Comparison of ENCODE assay signal across 8 mouse cellular contexts in genomic region chr4:117202046-117202991, GRCm38 (mm10). TPM values are rescaled to one million over a fixed set of nuclear protein-coding genes. Genes with fewer than 3 reads are reported as not detected.
DNase-seq lines count a peak whose midpoint lies in the region; ATAC-seq and TF ChIP-seq lines count a peak whose summit lies in the region.

No protein-coding gene starts in this region.

- H3K27ac ChIP-seq in MEL (ENCODE audit: control insufficient read depth, low read depth, low read length) = peak overlapping the region; percentile 80
- H3K27ac ChIP-seq in embryonic facial prominence, embryonic 10.5 days (replicated peaks) = peak overlapping the region; percentile 94
- peak overlapping the region; percentile 42; the same call in 1 of the 2 replicates for H3K27ac ChIP-seq in stomach, postnatal 0 days (replicated peaks)

- H3K4me3 ChIP-seq in MEL (ENCODE audit: control insufficient read depth in 1 of 2, insufficient read depth in 1 of 2, low read depth in 2 of 2, low read length in 2 of 2) = peak overlapping the region in 1 of 2 experiments; percentile 26; a peak in 1 of 4 replicates
- peak overlapping the region; percentile 52 for H3K4me3 ChIP-seq in embryonic facial prominence, embryonic 10.5 days
- H3K4me3 ChIP-seq in stomach, postnatal 0 days (ENCODE audit: low read depth, low read length) = peak overlapping the region; percentile 15

- no peaks in the 10 kb centered on the region for H3K9me3 ChIP-seq in MEL (replicated peaks; ENCODE audit: insufficient read depth, low read length)
- H3K9me3 ChIP-seq in embryonic facial prominence, embryonic 10.5 days = no peaks in the 10 kb centered on the region
- no peaks in the 10 kb centered on the region for H3K9me3 ChIP-seq in stomach, postnatal 0 days (ENCODE audit: control insufficient read depth, low read length)

- H3K4me1 ChIP-seq in MEL (ENCODE audit: control insufficient read depth in 1 of 2, insufficient read depth in 2 of 2, low read length in 2 of 2) = peaks cover 0 to 7% of the 10 kb centered on the region in 2 experiments; a peak in 1 of 4 replicates
- no peaks in the 10 kb centered on the region; the same call in 1 of the 2 replicates for H3K4me1 ChIP-seq in embryonic facial prominence, embryonic 10.5 days
- no peaks in the 10 kb centered on the region for H3K4me1 ChIP-seq in stomach, postnatal 0 days (replicated peaks; ENCODE audit: control insufficient read depth, insufficient read depth)

- peak; percentile 91 for ATAC-seq in stomach, postnatal 0 days (ENCODE audit: low FRiP score, low TSS enrichment)

- 1% methylated on average over 25 of the region's 25 CpGs for WGBS in embryonic facial prominence, embryonic 10.5 days
- WGBS in stomach, postnatal 0 days = 1% methylated on average over 25 of the region's 25 CpGs

- no peaks in the 10 kb centered on the region for H3K27me3 ChIP-seq in MEL (ENCODE audit: control insufficient read depth in 1 of 2, insufficient read depth in 2 of 2, low read length in 2 of 2)
- no peaks in the 10 kb centered on the region for H3K27me3 ChIP-seq in embryonic facial prominence, embryonic 10.5 days (replicated peaks; ENCODE audit: low read depth, poor library complexity, severe bottlenecking)
- H3K27me3 ChIP-seq in stomach, postnatal 0 days (ENCODE audit: control insufficient read depth, insufficient read depth, low read length) = no peaks in the 10 kb centered on the region

- intact Hi-C loops in heart, postnatal 14 days (cut with DNase I) = no loop called here

- peaks cover 0 to 2% of the 10 kb centered on the region in 2 experiments; a peak in 1 of 4 replicates for H3K36me3 ChIP-seq in MEL (ENCODE audit: control insufficient read depth in 1 of 2, insufficient read depth in 2 of 2, low read length in 2 of 2)
- no peaks in the 10 kb centered on the region for H3K36me3 ChIP-seq in embryonic facial prominence, embryonic 10.5 days (replicated peaks)
- H3K36me3 ChIP-seq in stomach, postnatal 0 days (ENCODE audit: control insufficient read depth, insufficient read depth, low read length) = no peaks in the 10 kb centered on the region

- peak; percentile 98 to 99 for TF ChIP-seq POLR2A in MEL (IDR thresholded peaks at IDR 0.05; ENCODE audit: control insufficient read depth in 1 of 2, insufficient read depth in 1 of 2, low read depth in 1 of 2, low read length in 2 of 2, poor library complexity in 1 of 2)

- DNase-seq in adrenal gland, postnatal 10 days = peak; percentile 65
- DNase-seq in adrenal gland, postnatal 25 days = no peak
- DNase-seq in MEL (ENCODE audit: low read depth, low spot score) = peak; percentile 97
- DNase-seq in embryonic facial prominence, embryonic 10.5 days (ENCODE audit: low spot score) = peak; percentile 61
- peak; percentile 19 to 64 for DNase-seq in heart, postnatal 14 days
- peak; percentile 63 to 71 for DNase-seq in kidney, postnatal 4 days
- peak; percentile 87 for DNase-seq in mesoderm, embryonic 11.5 days (ENCODE audit: low read depth, low spot score)
- peak; percentile 33 for DNase-seq in stomach, postnatal 0 days (ENCODE audit: low spot score)

- TF ChIP-seq RAD21 in MEL (IDR thresholded peaks at IDR 0.05; ENCODE audit: low read depth, low read length) = no peak

- H3K4me2 ChIP-seq in stomach, postnatal 0 days (replicated peaks; ENCODE audit: low read depth) = peak overlapping the region; percentile 32

- peak in 2 of 3 experiments; percentile 23 to 63; a peak in 3 of 6 replicates for TF ChIP-seq CTCF in MEL (IDR thresholded peaks at IDR 0.05 in 2 of 3, conservative IDR thresholded peaks at IDR 0.05 in 1 of 3; ENCODE audit: control insufficient read depth in 1 of 3, insufficient read depth in 1 of 3, low read depth in 2 of 3, low read length in 3 of 3, poor library complexity in 1 of 3, severe bottlenecking in 1 of 3)
- TF ChIP-seq CTCF in stomach, postnatal 0 days (IDR thresholded peaks at IDR 0.05; ENCODE audit: low read depth) = peak; percentile 84

- H3K9ac ChIP-seq in MEL (ENCODE audit: control insufficient read depth, low read depth, low read length, poor library complexity, severe bottlenecking) = peak overlapping the region; percentile 53
- peak overlapping the region; percentile 43 for H3K9ac ChIP-seq in stomach, postnatal 0 days (ENCODE audit: low read length)

- no peaks in the 10 kb centered on the region for H3K79me2 ChIP-seq in MEL (ENCODE audit: control insufficient read depth, insufficient read depth, low read length, poor library complexity)

- no peak for TF ChIP-seq EP300 in MEL (IDR thresholded peaks at IDR 0.05; ENCODE audit: low read depth in 1 of 2, low read length in 2 of 2)
- peak; percentile 59 for TF ChIP-seq EP300 in stomach, postnatal 0 days (optimal IDR thresholded peaks at IDR 0.05)

TF ChIP-seq in MEL, 35 proteins besides CTCF, POLR2A, EP300 and RAD21:
- peak; percentile 100 for TF ChIP-seq POLR2AphosphoS5 (IDR thresholded peaks at IDR 0.05; ENCODE audit: borderline replicate concordance, low read depth, low read length)
- peak; percentile 45 for TF ChIP-seq TAL1 (IDR thresholded peaks at IDR 0.05; ENCODE audit: low read length)
- TF ChIP-seq NELFE (IDR thresholded peaks at IDR 0.05; ENCODE audit: low read depth, low read length) = no peak
- TF ChIP-seq TBP (IDR thresholded peaks at IDR 0.05; ENCODE audit: low read depth, low read length) = peak; percentile 99

RNA-seq across cellular contexts. Expression of gene Kif2c, which starts 19.9 kb away (rescaled TPM):
- total RNA-seq in adrenal gland, postnatal 10 days (2021) = 1 to 10 TPM; 6.9 to 9.6 TPM
- total RNA-seq in adrenal gland, postnatal 25 days (2021) = 2.8 and 4.7 TPM in 2 replicates
- 32.6 and 36.7 TPM in 2 replicates for total RNA-seq in MEL (2012; rRNA removed)
- polyA plus RNA-seq in MEL (2012; ENCODE audit: insufficient read depth in 1 of 2, insufficient read length in 2 of 2, low read depth in 1 of 2, low replicate concordance in 2 of 2, missing spikeins in 1 of 2) = 10 to 100 TPM in 1 of 2 experiments, not detected in 1; 45.1 TPM
- polyA plus RNA-seq in embryonic facial prominence, embryonic 10.5 days (2016; fragmentation: Nextera tagmentation; extraction: Ambion mirVana) = 115 and 119 TPM in 2 replicates
- 1 to 10 TPM; 1.7 to 3.4 TPM for total RNA-seq in heart, postnatal 14 days (2021)
- 7.9 and 11.5 TPM in 2 replicates for polyA plus RNA-seq in stomach, postnatal 0 days (2015; fragmentation: Nextera tagmentation; extraction: Ambion mirVana)

RNA-seq across cellular contexts. Expression of gene Rps8, which starts 46.3 kb away (rescaled TPM):
- 1,000 to 10,000 TPM; 1,173 to 1,206 TPM for total RNA-seq in adrenal gland, postnatal 10 days (2021)
- 876 and 1,008 TPM in 2 replicates for total RNA-seq in adrenal gland, postnatal 25 days (2021)
- total RNA-seq in MEL (2012; rRNA removed) = 4,560 and 5,186 TPM in 2 replicates
- polyA plus RNA-seq in MEL (2012; ENCODE audit: insufficient read depth in 1 of 2, insufficient read length in 2 of 2, low read depth in 1 of 2, low replicate concordance in 2 of 2, missing spikeins in 1 of 2) = 1,000 to 10,000 TPM; 1,132 to 1,156 TPM
- 897 and 923 TPM in 2 replicates for polyA plus RNA-seq in embryonic facial prominence, embryonic 10.5 days (2016; fragmentation: Nextera tagmentation; extraction: Ambion mirVana)
- 100 to 1,000 TPM; 590 to 604 TPM for total RNA-seq in heart, postnatal 14 days (2021)
- 752 and 809 TPM in 2 replicates for polyA plus RNA-seq in stomach, postnatal 0 days (2015; fragmentation: Nextera tagmentation; extraction: Ambion mirVana)

RNA-seq across cellular contexts. Expression of gene Tmem53, which starts 49.4 kb away (rescaled TPM):
- total RNA-seq in adrenal gland, postnatal 10 days (2021) = 10 to 100 TPM; 50.4 to 60.9 TPM
- total RNA-seq in adrenal gland, postnatal 25 days (2021) = 86.4 and 94.3 TPM in 2 replicates
- total RNA-seq in MEL (2012; rRNA removed) = 0.36 and 0.65 TPM in 2 replicates
- 1 to 10 TPM in 1 of 2 experiments, not detected in 1; 1.3 TPM for polyA plus RNA-seq in MEL (2012; ENCODE audit: insufficient read depth in 1 of 2, insufficient read length in 2 of 2, low read depth in 1 of 2, low replicate concordance in 2 of 2, missing spikeins in 1 of 2)
- 10.8 and 11.6 TPM in 2 replicates for polyA plus RNA-seq in embryonic facial prominence, embryonic 10.5 days (2016; fragmentation: Nextera tagmentation; extraction: Ambion mirVana)
- total RNA-seq in heart, postnatal 14 days (2021) = 10 to 100 TPM; 22.6 to 31.5 TPM
- polyA plus RNA-seq in stomach, postnatal 0 days (2015; fragmentation: Nextera tagmentation; extraction: Ambion mirVana) = 12.9 and 16.3 TPM in 2 replicates

RNA-seq across cellular contexts. Expression of gene Armh1, which starts 49.6 kb away (rescaled TPM):
- 1 to 10 TPM; 1.5 to 1.8 TPM for total RNA-seq in adrenal gland, postnatal 10 days (2021)
- total RNA-seq in adrenal gland, postnatal 25 days (2021) = 4.8 and 4.9 TPM in 2 replicates
- not detected in 2 replicates for total RNA-seq in MEL (2012; rRNA removed)
- polyA plus RNA-seq in MEL (2012; ENCODE audit: insufficient read depth in 1 of 2, insufficient read length in 2 of 2, low read depth in 1 of 2, low replicate concordance in 2 of 2, missing spikeins in 1 of 2) = not detected
- polyA plus RNA-seq in embryonic facial prominence, embryonic 10.5 days (2016; fragmentation: Nextera tagmentation; extraction: Ambion mirVana) = 0.26 TPM in 2 replicates
- under 1 TPM; 0.15 to 0.33 TPM for total RNA-seq in heart, postnatal 14 days (2021)
- polyA plus RNA-seq in stomach, postnatal 0 days (2015; fragmentation: Nextera tagmentation; extraction: Ambion mirVana) = 0.16 and 0.24 TPM in 2 replicates

Comparison
In these comparisons a context has a peak if more than half of its experiments do, and no peak if none do; other contexts are left out.
1. H3K27ac ChIP-seq: peak in every context shown above with its lines; median percentile 94 in embryonic facial prominence, embryonic 10.5 days; 80 in MEL; 42 in stomach, postnatal 0 days.
2. RNA of gene Tmem53, which starts 49.4 kb away (total RNA-seq): 86.4 to 94.3 TPM in adrenal gland, postnatal 25 days, 50.4 to 60.9 TPM in adrenal gland, postnatal 10 days and 22.6 to 31.5 TPM in heart, postnatal 14 days; 0.36 to 0.65 TPM in MEL; every median in the first group is over 10 times any median in the second.